Mouse (Mus musculus): Measurements from ENCODE around the gene Rrp36.

Gene Rrp36

DNA sequence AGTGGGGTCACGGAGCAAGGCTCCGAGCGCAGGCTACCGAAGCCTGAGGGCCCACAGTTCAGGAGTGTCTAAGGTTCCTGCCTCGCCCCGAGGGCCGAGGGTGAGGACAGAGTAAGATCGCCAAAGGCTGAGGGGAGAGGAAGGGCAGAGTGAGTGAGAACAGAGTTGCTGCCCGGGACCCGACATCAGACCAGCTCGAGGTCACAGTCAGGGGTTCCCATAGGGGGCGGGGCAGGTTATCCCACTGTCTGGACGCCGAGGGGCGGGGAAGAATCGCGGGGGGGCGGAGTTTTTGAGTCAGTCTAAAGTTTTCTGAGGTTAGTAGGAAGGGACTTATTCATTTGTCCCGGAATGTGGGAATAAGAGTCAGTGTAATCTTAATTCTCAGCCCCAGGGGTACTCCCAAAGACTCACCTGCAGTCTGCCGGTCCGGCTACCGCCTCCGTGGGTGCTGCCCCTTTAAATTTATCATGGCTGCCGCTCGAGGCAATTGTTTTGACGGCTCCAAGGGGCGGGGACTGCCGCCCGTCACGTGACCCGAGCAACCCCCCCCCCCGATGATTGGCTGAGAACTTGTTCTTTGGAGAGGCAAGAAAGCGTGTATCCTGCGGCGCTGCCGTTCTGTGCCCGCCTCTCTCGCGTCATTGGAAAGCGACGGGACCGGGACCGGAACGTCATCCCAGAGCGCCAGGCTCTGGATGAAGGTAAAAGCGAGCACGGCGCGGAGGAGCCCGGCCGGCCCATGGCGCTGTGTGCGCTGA is 28.4 kb downstream of the Rrp36 start, which contains the start of the genes Klc4 and Mrpl2:
Gene Klc4 (minus strand): TSS at position 462 of the 761 bp plus-strand sequence.
Gene Mrpl2 (plus strand): TSS at position 669 of the 761 bp plus-strand sequence.
- peak; percentile 99 for DNase-seq

DNA sequence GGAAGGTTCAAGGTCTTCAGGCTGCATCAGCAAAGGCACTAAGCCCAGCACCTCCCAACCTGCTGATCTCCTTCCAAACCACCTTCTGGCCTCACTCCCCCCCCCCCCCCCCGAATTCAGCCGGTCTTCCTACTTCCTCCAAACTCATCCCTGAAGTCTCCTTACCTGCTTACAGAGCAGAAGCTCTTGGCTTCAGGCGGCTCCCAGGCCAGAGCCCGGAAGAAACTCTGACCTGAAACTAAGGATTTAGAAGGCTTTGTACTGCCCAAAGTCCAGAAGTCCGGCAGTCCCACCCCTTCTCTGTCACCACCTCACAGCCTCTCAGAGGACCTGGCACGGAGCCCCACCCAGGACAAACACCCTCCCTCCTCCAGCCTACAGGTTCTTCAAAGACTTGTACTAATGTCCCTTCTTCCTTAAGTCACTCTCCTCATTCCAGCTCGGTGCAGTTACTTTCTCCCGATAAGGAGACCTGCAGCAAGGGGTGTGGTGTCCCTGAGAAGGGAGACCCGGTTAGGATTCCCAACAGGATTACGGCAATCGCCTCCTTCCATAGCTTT is 29.2 kb downstream of the Rrp36 start:
- DNase-seq, result peak; percentile 96

- DNase-seq, result no peak
Measured at GRCm38 (mm10) chr17:46644152-46644805, 29.9 kb downstream of the Rrp36 start.

- no peak for DNase-seq
Measured at GRCm38 (mm10) chr17:46642060-46642459, 32.1 kb downstream of the Rrp36 start.

GRCm38 (mm10) chr17:46639929-46640328 is 34.2 kb downstream of the Rrp36 start:
- no peak for DNase-seq

DNA sequence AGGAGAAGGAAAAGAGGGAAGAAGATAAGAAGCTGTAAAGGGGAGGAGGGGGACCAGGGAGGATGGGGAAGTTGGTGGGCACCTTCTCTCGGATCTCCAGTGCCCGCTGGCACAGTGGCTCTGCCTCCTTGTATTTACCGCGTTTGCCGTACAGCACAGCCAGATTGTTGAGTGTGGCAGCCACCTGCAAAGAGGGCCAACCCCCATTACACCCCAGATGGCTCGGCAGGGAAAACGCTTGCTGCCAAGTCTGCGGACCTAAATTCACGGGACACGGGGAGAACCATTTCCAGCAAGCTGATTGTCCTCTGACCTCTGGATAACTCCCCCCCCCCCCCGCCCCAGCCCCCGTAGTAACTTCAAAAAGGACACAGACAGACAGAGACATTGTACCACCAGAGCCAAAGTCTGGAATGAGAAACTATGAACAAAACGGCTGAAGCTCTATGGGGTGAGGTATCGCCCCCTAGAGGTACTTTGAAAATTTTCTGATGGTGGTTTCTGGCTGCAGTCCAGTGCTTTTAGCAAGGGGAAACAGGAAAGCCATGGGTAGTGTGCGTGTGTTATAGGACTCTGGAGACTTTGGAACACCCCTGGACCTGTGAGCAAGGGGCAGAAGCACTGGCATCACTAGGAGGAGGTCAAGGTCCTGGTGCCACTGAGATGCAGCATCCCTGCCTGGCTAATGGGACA is 37.2 kb downstream of the Rrp36 start:
- DNase-seq, result peak; percentile 85

- DNase-seq, result peak; percentile 54
Measured at GRCm38 (mm10) chr17:46629685-46630441, 44.3 kb downstream of the Rrp36 start.

DNA sequence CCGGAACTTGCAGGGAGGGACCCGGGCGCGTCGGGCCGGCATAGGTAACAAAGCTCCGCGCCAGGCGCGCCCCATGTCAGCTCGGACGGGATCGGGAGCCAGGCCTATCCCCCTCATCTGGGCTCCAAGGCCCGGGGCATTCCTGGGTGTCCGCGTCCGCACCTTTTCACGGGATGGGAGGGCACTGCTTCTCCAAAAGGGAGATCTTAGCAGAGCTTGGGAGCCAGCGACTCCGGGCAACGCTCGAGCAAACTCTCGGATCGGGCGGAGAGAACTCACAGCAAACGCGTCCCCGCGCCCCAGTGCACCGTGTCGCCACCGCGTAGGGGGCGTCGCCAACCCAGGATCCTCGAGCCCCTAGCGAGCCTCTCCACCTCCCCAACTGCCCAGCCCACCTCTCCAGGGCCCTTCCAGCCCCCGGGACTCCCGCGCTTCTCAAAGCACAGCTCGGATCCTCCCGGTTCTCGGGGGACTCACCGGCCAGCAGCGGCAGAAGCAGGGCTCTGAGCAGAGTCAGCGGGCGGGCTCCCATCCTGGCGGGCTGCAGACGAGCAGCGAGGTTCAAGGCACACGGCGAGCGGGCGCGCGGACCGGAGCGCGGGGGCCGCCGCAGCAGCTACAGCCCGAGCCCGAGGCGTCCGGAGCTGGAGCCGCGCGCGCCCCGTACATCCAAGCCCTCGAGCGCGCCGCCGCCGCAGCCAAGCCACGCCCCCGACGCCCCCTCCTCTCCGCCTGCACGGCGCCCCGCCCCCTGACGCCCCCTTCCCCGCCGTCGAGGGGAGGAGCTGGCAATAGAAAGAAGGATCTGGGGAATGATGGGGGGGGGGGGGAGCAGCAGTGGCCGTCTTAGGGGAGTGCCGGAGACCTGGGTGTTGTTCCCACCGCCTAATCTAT is 45.1 kb downstream of the Rrp36 start, which contains the start of gene Ptk7:
Gene Ptk7 (minus strand): TSS at position 714 of the 894 bp plus-strand sequence.
- no peak for DNase-seq

- DNase-seq, result no peak
Measured at GRCm38 (mm10) chr17:46628471-46628790, 45.7 kb downstream of the Rrp36 start.

DNA sequence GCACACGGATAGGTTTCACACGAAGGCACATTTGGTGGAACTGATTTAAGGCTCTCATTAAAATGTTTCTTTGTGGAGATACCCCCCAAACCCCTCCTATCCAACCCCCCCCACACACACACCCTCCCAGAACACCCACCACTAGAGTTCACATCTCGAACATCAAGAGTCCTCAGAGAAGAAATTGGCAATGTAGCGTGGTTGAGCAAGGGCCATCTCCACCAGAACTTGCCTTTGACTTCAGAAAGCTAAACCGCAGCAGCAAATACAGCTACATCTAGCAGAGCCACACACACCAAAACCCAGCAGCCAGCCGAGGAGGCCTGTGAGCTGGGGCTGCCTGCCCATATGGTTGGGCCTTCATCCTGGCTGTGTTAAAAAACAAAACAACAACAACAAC is 46.7 kb downstream of the Rrp36 start:
- DNase-seq, result no peak

DNA sequence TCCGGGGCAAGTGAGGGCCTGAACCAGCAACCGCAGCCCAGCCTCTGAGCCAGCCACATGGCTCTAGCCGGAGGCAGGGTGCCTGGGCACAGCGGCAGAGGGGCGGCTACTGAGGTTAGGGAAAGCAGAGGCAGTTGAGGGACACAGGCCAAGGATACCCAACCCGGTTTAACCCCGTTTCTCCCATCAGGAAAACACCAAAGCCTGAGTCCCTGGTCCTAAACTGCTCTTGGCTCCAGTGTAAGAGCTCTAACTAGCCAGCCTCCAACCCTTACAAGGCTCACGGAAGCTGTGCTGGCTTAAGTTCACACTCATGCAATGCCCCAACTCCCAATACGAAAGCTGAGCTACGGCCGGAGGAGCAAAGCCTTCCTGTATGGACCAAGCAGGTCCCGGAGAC is 49.6 kb downstream of the Rrp36 start:
- no peak for DNase-seq

DNA sequence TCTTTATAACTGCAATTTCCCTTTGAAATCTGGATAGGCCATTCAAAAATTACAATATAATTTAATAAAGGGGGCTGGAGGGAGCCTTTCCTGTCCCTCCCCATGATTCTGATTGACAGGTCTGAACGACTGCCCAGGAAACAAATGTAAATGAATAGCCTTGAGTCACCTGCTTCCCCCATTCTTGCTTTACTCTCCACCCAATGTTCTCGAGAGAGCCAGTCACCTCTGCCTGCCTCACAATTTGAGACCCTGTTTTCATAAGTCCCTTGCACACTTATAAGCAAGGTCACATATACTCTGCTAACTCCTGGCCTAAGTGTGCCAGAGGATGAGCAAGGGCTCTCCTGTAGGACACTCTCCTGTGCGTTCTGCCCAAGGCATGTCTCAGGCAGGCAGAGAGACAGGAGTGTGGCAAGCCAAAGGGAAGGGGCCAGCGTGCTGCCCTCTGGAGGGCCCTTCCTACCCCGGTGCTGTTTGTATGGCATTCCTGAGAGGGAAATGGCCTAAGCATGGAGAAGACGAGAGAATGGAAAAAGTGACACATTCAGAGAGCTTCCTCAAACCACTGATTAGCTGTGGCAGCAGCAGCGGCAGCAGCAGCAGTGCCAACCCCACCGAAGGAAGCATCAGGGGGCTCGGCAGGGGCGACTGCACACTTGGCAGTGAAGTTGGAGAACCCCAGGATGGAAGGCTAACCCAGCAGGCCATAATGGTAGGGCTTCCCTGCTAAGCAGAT is 50.2 kb downstream of the Rrp36 start:
- DNase-seq, result no peak

GRCm38 (mm10) chr17:46622269-46622668 is 51.9 kb downstream of the Rrp36 start:
- DNase-seq, result no peak

DNA sequence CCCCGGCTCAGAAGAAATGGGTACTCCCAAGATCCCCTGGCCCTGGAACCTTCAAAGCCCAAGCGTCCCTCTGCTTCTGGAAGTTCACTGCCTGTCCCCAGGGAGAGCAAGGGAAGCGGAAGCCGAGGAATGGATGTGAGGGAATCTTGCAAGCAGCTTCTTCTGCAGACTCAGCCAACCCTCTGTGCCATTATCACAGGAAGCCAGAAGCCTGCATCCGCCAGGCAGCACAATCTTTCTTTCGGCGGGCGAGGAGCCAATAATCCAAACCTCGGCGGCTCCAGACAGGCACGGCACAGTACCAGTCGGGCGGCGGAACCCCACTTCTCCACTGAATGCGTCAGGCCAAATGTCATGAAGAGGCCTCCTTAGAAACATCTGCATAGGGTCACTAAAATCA is 52.8 kb downstream of the Rrp36 start:
- DNase-seq, result no peak

DNA sequence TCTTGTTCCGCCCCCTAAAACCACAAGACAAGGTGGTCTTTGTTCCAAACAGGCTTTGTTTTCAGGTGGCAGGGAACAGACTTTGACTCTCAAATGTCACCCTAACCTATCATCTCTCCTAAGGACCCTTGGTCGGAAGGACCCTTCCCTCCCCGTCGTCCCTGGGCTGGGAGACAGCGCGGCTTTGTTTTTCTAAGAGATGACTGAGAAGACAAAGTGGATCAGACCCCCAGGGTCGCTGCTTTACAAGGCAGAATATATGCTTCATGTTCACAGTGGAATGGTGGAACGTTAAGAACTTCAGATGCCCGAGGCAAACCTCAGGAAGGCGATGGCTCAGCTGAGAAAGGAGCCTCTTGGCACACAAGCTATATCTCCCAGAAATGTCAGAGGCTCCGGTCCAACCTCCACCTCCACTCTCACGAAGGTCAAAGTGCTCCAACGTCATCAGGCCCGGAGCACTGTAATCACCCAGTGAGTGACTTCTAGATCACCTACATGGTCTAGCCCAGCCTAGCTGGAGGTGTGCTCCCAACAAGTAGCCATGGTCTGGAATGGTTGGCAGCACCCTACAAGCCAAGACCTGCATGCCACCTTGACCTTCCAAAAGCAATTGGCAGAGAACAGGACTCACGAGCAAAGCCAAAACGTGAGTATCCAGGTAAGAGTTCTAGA is 54.3 kb downstream of the Rrp36 start:
- DNase-seq, result no peak

DNA sequence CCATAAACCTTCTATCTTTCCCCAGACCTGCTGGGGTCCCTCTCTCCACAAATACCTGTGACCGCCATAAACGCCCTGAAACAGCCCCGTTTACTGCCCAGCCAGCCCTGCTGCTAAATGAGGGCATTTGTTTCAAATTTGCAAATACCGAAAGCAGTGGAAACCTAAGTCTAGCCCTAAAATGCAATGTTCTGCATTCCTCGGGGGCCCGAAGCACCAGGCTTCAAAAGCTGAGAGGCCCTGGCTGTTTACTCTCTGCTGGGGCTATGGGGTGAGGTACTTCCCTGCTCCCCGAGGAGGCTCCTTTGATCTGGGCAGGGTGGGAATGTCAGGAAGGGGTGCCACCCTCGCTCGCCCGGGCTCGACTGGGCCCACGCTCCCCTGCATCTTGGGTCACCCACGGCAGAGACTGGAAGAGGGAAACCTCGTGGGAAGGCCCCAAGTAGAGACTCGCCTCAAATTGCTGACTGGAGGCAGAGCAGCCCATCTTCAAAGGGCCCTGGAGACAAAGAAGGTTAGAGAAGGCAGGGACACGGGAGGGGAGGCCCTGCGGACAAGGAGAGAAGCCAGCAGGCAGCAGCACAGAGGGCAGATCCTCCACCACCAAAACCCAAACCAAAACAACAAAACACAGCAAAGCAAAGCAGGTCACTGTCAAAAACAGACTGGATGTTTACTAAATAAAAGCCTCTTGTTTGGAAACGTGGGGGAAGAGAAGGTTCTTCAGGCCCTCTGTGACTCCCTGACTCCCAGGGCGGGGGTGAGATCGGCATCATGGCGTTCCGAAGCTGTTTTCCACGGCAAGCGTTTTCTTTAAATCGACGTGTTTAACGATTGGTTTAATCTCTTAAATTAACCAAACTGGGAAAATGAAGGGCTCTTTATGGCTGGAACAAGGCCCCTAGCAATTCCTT is 55.1 kb downstream of the Rrp36 start:
- DNase-seq, result no peak

GRCm38 (mm10) chr17:46618394-46618768 is 55.8 kb downstream of the Rrp36 start:
- DNase-seq, result no peak

GRCm38 (mm10) chr17:46617799-46618198 is 56.4 kb downstream of the Rrp36 start:
- no peak for DNase-seq
